Mouse (Mus musculus): ENCODE data around the gene Gdf11. TPM values are rescaled to one million over a fixed set of nuclear protein-coding genes. Genes with fewer than 3 reads are reported as not detected.

Gene Gdf11
- polyA plus RNA-seq, 1 experiment, result 0.82 TPM

GRCm38 (mm10) chr10:128895437-128895836, 3.9 kb upstream of the Gdf11 start:
- H3K4me3 ChIP-seq (ENCODE audit: low read depth, low read length), result no peak overlapping the region
- peaks cover 3% of the 10 kb centered on the region for H3K4me1 ChIP-seq (ENCODE audit: control insufficient read depth, insufficient read depth, insufficient read length, low read length)
- H3K27me3 ChIP-seq (ENCODE audit: control insufficient read depth, insufficient read depth, low read length), result peaks cover 15% of the 10 kb centered on the region
- WGBS, result under 1% methylated on average over 9 of the region's 9 CpGs
- TF ChIP-seq CTCF (IDR thresholded peaks at IDR 0.05; ENCODE audit: extremely low read depth, insufficient read length, insufficient replicate concordance, low read depth, low read length) (no peak), POLR2A (IDR thresholded peaks at IDR 0.05; ENCODE audit: low read depth, low read length) (no peak)
- no peaks in the 10 kb centered on the region for H3K36me3 ChIP-seq (ENCODE audit: control insufficient read depth, insufficient read depth, low read length)
- H3K27ac ChIP-seq (ENCODE audit: insufficient read depth, low read depth, low read length), result no peak overlapping the region

GRCm38 (mm10) chr10:128892246-128892645, 728 bp upstream of the Gdf11 start:
- Histone ChIP-seq H3K27me3 (ENCODE audit: control insufficient read depth, insufficient read depth, low read length) (peaks cover 15% of the 10 kb centered on the region), H3K4me3 (ENCODE audit: low read depth, low read length) (peak overlapping the region; percentile 34), H3K4me1 (ENCODE audit: control insufficient read depth, insufficient read depth, insufficient read length, low read length) (peaks cover 3% of the 10 kb centered on the region), H3K27ac (ENCODE audit: insufficient read depth, low read depth, low read length) (no peak overlapping the region), H3K36me3 (ENCODE audit: control insufficient read depth, insufficient read depth, low read length) (no peaks in the 10 kb centered on the region)
- 17% methylated on average over 9 of the region's 9 CpGs for WGBS
- no peak for TF ChIP-seq POLR2A (IDR thresholded peaks at IDR 0.05; ENCODE audit: low read depth, low read length)
- TF ChIP-seq CTCF (IDR thresholded peaks at IDR 0.05; ENCODE audit: extremely low read depth, insufficient read length, insufficient replicate concordance, low read depth, low read length), result no peak

GRCm38 (mm10) chr10:128890383-128891295, 879 bp downstream of the Gdf11 start:
- Histone ChIP-seq H3K27ac (ENCODE audit: insufficient read depth, low read depth, low read length) (no peak overlapping the region), H3K27me3 (ENCODE audit: control insufficient read depth, insufficient read depth, low read length) (peaks cover 8% of the 10 kb centered on the region), H3K4me1 (ENCODE audit: control insufficient read depth, insufficient read depth, insufficient read length, low read length) (peaks cover 3% of the 10 kb centered on the region), H3K4me3 (ENCODE audit: low read depth, low read length) (peak overlapping the region; percentile 77), H3K36me3 (ENCODE audit: control insufficient read depth, insufficient read depth, low read length) (no peaks in the 10 kb centered on the region)
- 3% methylated on average over 40 of the region's 40 CpGs for WGBS
- TF ChIP-seq POLR2A (IDR thresholded peaks at IDR 0.05; ENCODE audit: low read depth, low read length) (no peak), CTCF (IDR thresholded peaks at IDR 0.05; ENCODE audit: extremely low read depth, insufficient read length, insufficient replicate concordance, low read depth, low read length) (no peak)

- Histone ChIP-seq H3K4me1 (ENCODE audit: control insufficient read depth, insufficient read depth, insufficient read length, low read length) (peaks cover 3% of the 10 kb centered on the region), H3K27ac (ENCODE audit: insufficient read depth, low read depth, low read length) (no peak overlapping the region), H3K27me3 (ENCODE audit: control insufficient read depth, insufficient read depth, low read length) (peaks cover 8% of the 10 kb centered on the region), H3K36me3 (ENCODE audit: control insufficient read depth, insufficient read depth, low read length) (no peaks in the 10 kb centered on the region), H3K4me3 (ENCODE audit: low read depth, low read length) (no peak overlapping the region)
- TF ChIP-seq POLR2A (IDR thresholded peaks at IDR 0.05; ENCODE audit: low read depth, low read length), result no peak
- TF ChIP-seq CTCF (IDR thresholded peaks at IDR 0.05; ENCODE audit: extremely low read depth, insufficient read length, insufficient replicate concordance, low read depth, low read length), result no peak
- WGBS, result 32% methylated on average over 2 of the region's 2 CpGs
These were observed 1.7 kb downstream of the Gdf11 start for GRCm38 (mm10) chr10:128889846-128890245.

GRCm38 (mm10) chr10:128888941-128889827, 2.3 kb downstream of the Gdf11 start:
- Histone ChIP-seq H3K27ac (ENCODE audit: insufficient read depth, low read depth, low read length) (no peak overlapping the region), H3K27me3 (ENCODE audit: control insufficient read depth, insufficient read depth, low read length) (peaks cover 8% of the 10 kb centered on the region), H3K4me3 (ENCODE audit: low read depth, low read length) (no peak overlapping the region), H3K36me3 (ENCODE audit: control insufficient read depth, insufficient read depth, low read length) (no peaks in the 10 kb centered on the region), H3K4me1 (ENCODE audit: control insufficient read depth, insufficient read depth, insufficient read length, low read length) (peaks cover 3% of the 10 kb centered on the region)
- TF ChIP-seq POLR2A (IDR thresholded peaks at IDR 0.05; ENCODE audit: low read depth, low read length) (no peak), CTCF (IDR thresholded peaks at IDR 0.05; ENCODE audit: extremely low read depth, insufficient read length, insufficient replicate concordance, low read depth, low read length) (no peak)
- 24% methylated on average over 7 of the region's 7 CpGs for WGBS

- Histone ChIP-seq H3K4me1 (ENCODE audit: control insufficient read depth, insufficient read depth, insufficient read length, low read length) (no peaks in the 10 kb centered on the region), H3K27me3 (ENCODE audit: control insufficient read depth, insufficient read depth, low read length) (no peaks in the 10 kb centered on the region), H3K36me3 (ENCODE audit: control insufficient read depth, insufficient read depth, low read length) (peaks cover 9% of the 10 kb centered on the region), H3K4me3 (ENCODE audit: low read depth, low read length) (no peak overlapping the region), H3K27ac (ENCODE audit: insufficient read depth, low read depth, low read length) (no peak overlapping the region)
- TF ChIP-seq POLR2A (IDR thresholded peaks at IDR 0.05; ENCODE audit: low read depth, low read length) (no peak), CTCF (IDR thresholded peaks at IDR 0.05; ENCODE audit: extremely low read depth, insufficient read length, insufficient replicate concordance, low read depth, low read length) (no peak)
- 89% methylated on average over 5 of the region's 5 CpGs for WGBS
These were observed 9.5 kb downstream of the Gdf11 start for GRCm38 (mm10) chr10:128882067-128882466.

- H3K4me1 ChIP-seq (ENCODE audit: control insufficient read depth, insufficient read depth, insufficient read length, low read length), result no peaks in the 10 kb centered on the region
- 83% methylated on average over 2 of the region's 2 CpGs for WGBS
- TF ChIP-seq POLR2A (IDR thresholded peaks at IDR 0.05; ENCODE audit: low read depth, low read length), result no peak
- no peaks in the 10 kb centered on the region for H3K27me3 ChIP-seq (ENCODE audit: control insufficient read depth, insufficient read depth, low read length)
- no peak overlapping the region for H3K4me3 ChIP-seq (ENCODE audit: low read depth, low read length)
- H3K36me3 ChIP-seq (ENCODE audit: control insufficient read depth, insufficient read depth, low read length), result peaks cover 18% of the 10 kb centered on the region
- no peak overlapping the region for H3K27ac ChIP-seq (ENCODE audit: insufficient read depth, low read depth, low read length)
These were observed 12.7 kb downstream of the Gdf11 start for GRCm38 (mm10) chr10:128878811-128879210.
